Mouse (Mus musculus): ENCODE results near the gene Gm8247. TPM values are rescaled to one million over a fixed set of nuclear protein-coding genes. Genes with fewer than 3 reads are reported as not detected.
"Not testable (repeated sequence)": the region's sequence is repeated elsewhere in the genome, so short reads cannot be mapped to it uniquely, and the experiment has no call there.

Gene Gm8247
- polyA plus RNA-seq (2016; fragmentation: Nextera tagmentation; extraction: Ambion mirVana), result not detected in 2 replicates

GRCm38 (mm10) chr14:44582853-44583252 lies at the start of gene Gm8247:
Gene Gm8247 (plus strand): TSS chr14:44583153.
- not testable (repeated sequence) for H3K27ac ChIP-seq; DNase-seq (ENCODE audit: low spot score); H3K9me3 ChIP-seq (replicated peaks); H3K36me3 ChIP-seq; H3K4me3 ChIP-seq; H3K27me3 ChIP-seq (ENCODE audit: low read depth, poor library complexity, severe bottlenecking); H3K4me1 ChIP-seq
- WGBS, result 92% methylated on average over 4 of the region's 4 CpGs

DNA sequence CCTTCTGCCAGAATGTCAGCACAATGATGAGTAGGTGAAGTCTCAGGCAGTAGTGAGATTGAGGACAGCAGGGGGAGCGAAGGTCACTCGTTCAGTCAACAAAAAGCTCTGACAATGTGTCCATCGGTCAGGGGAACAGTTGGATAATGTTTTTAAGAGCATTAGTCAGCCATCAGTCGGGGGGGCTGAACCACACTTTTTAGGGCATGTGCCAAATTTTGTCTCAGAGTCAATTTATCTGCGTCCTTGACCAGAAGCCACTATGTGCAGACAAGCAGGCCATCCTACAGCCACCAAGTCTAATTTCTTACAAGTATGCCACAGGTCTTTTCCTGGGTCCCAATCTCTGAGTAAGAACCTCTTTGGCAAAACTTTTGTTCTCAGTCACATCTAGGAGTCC lies 35.0 kb upstream of the Gm8247 start:
- not testable (repeated sequence) for H3K36me3 ChIP-seq; DNase-seq (ENCODE audit: low spot score); H3K9me3 ChIP-seq (replicated peaks); H3K27me3 ChIP-seq (ENCODE audit: low read depth, poor library complexity, severe bottlenecking); H3K27ac ChIP-seq; H3K4me3 ChIP-seq; H3K4me1 ChIP-seq
- WGBS, result 88% methylated on average over 5 of the region's 5 CpGs

DNA sequence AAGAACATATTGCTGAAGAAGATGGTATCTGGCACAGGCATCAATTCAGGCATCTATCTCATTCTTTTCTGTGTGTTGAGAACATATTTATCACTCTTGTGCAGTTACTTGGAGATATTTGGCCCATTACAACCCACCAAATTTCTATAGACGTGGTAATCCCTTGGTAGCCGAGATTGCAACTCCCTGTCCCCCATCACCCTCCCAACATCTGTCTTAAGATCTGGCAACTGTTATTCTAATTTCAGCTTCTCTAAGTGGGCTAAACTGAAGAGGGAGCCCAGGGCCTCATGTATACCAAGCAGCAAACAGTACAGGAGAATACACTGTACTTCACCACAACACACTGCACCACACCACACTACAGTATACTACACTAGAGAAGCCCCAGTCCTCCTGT lies 8.8 kb downstream of the Gm8247 start:
- not testable (repeated sequence) for H3K27ac ChIP-seq; H3K4me1 ChIP-seq; H3K4me3 ChIP-seq; DNase-seq (ENCODE audit: low spot score); H3K9me3 ChIP-seq (replicated peaks); H3K27me3 ChIP-seq (ENCODE audit: low read depth, poor library complexity, severe bottlenecking); H3K36me3 ChIP-seq
- 85% methylated on average over 2 of the region's 2 CpGs for WGBS

DNA sequence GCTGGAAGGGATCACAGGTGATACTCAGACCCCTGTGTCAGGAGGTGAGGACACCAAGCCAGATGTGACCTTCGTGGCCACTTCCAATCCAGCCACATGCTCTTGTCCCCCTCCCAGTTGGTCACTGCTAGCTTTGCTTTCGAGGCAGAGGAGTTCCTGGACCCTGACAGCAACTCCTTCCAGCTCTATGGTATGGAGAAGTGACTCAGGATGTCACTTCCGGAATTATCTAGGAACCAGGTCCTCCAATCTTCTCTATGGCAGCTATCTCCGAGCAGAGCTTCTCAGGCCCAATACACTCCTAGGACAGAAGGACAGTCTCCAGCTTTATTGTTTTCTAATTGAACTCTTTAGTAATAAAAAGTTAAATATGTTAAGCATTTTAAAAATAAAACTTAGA lies 44.8 kb downstream of the Gm8247 start, which contains the start of gene Gm5624:
Gm5624 (minus strand) TSS at position 202 of the 400 bp plus-strand sequence.
- H3K27ac ChIP-seq; H3K36me3 ChIP-seq; H3K27me3 ChIP-seq (ENCODE audit: low read depth, poor library complexity, severe bottlenecking); H3K4me3 ChIP-seq; H3K4me1 ChIP-seq; DNase-seq (ENCODE audit: low spot score); H3K9me3 ChIP-seq (replicated peaks): not testable (repeated sequence)
- whole genome bisulfite sequencing, result 89% methylated on average over 4 of the region's 4 CpGs

Other genes starting within 250 kb of the Gm8247 start
- not detected in 2 replicates for gene Gm5930, start 244.6 kb upstream of the Gm8247 start, polyA plus RNA-seq (2016; fragmentation: Nextera tagmentation; extraction: Ambion mirVana)
- gene Gm8229, start 217.8 kb upstream of the Gm8247 start, polyA plus RNA-seq (2016; fragmentation: Nextera tagmentation; extraction: Ambion mirVana), result not detected in 2 replicates
- not detected in 2 replicates for gene Gm3371, start 172.5 kb upstream of the Gm8247 start, polyA plus RNA-seq (2016; fragmentation: Nextera tagmentation; extraction: Ambion mirVana)
- not detected in 2 replicates for gene Gm8232, start 149.5 kb upstream of the Gm8247 start, polyA plus RNA-seq (2016; fragmentation: Nextera tagmentation; extraction: Ambion mirVana)
- gene BC061237, start 90.7 kb upstream of the Gm8247 start, polyA plus RNA-seq (2016; fragmentation: Nextera tagmentation; extraction: Ambion mirVana), result not detected in 2 replicates
- not detected in 2 replicates for gene Gm17093, start 64.9 kb upstream of the Gm8247 start, polyA plus RNA-seq (2016; fragmentation: Nextera tagmentation; extraction: Ambion mirVana)
- not detected in 2 replicates for gene Gm5624, start 44.8 kb downstream of the Gm8247 start, polyA plus RNA-seq (2016; fragmentation: Nextera tagmentation; extraction: Ambion mirVana)
- gene Gm8257, start 123.3 kb downstream of the Gm8247 start, polyA plus RNA-seq (2016; fragmentation: Nextera tagmentation; extraction: Ambion mirVana), result not detected in 2 replicates
- not detected in 2 replicates for gene Gm8267, start 167.2 kb downstream of the Gm8247 start, polyA plus RNA-seq (2016; fragmentation: Nextera tagmentation; extraction: Ambion mirVana)

Measured in limb, embryonic 10.5 days (tissue).